Mouse (Mus musculus) c-Kit-positive CD71-negative TER-119-negative erythroid progenitor cells, embryonic 14.5 days (primary cell): ENCODE data around the gene Fcf1.

Experiments
- DNase-seq: peaks from one replicate; pipeline ENCODE4 v3.0.0-alpha.2; 2013; ENCODE audit warnings: low read depth

Fcf1 gene

DNA sequence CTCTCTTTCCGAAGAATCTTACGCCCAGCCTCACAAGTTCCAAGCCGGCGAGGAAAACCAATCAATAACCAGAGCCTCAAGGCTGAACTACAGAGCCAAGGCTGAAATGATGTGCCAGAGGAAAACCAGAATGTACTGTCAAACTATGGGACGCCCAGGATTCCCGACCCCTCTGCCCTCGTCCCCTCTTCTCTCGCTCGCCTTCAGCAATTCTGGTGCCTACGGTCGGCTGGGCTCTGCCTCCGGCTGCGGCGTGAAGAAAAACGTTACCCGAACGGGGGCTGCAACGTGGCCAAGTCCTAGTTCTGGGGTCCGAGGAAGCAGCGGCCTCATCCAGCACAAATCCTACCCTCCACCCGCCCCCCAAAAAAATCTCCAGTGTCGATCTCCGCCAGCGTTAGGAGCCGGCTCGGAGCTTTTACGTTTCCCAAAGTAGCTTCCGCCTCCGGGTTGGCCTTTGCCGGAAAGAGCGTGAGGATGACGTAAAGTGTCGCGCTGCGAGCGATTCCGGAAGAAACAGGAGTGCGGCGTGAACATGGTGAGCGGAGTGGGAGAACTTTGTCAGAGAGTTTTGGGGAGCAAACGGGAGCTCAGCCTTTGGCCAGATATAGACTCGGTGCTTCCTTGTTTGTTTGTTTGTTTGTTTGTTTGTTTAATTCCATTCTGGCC is at the start of gene Fcf1, which contains the start of gene Arel1:
Gene Fcf1, plus strand, starts transcription at position 470 of the 669 bp plus-strand sequence.
Gene Arel1, minus strand, starts transcription at position 473 of the 669 bp plus-strand sequence.
- DNase-seq: peak; percentile 91

DNA sequence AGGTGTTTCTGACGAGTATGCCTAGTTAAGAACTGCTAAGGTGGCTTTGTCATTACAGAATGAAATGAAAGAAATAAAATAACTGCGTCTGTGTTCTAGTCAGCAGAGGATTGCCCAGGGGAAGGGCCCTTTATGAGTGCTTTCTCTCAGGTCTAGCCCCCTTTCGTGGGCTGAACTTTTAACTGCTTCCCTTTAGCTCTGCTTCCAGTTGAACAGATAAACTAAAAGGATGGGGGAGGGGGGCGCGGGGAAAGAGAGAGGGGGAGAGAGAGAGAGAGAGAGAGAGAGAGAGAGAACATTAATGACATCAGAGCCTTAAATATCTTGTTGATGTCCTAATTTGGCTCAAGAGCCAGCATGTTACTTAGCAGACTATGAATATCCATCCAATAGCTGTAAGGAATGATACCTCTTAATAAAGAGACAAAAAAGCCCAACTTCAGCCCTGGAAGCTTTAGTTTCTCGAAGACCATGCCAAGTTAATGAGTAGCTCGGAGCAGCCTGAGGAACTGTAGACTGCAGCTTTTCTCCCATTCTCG is 48.7 kb upstream of the Fcf1 start:
- no peak for DNase-seq

DNA sequence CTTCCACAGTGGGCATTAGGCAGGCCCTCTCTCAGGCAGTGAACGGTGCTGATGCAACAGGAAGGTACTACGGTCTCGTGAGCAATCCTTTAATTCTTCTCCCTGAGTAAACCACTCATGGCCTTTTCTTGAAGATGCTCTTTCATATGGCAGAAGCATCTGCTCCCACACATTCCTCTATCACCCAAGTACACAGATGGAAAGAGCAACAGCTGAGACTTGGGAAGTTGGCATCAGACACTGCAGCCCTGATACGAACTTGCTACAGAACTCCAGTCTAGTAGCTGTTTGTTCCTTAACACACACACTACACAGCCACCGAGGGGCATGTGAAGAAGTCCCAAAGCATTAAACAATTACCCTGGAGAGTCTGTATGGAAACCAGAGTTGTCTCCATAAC is 46.4 kb upstream of the Fcf1 start:
- no peak for DNase-seq

DNA sequence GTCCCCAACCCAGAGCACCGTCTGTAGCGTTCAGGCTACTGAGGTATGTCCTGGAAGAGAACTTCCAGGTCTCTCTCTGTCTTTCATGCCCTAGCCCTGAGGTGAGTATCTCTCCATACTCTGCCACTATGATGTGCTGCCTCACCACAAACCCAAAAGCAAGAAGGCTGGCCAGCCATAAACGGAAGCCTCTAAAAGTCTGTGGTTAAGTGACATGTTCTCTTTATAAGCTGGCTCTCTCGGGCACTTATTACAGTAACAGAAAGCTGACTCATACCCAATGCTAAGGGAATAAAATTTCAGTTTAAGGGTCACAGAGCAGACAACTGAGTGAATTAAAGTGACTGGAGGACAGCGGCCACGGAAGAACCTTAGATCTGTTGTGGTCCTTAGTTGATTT is 44.2 kb upstream of the Fcf1 start:
- no peak for DNase-seq

DNA sequence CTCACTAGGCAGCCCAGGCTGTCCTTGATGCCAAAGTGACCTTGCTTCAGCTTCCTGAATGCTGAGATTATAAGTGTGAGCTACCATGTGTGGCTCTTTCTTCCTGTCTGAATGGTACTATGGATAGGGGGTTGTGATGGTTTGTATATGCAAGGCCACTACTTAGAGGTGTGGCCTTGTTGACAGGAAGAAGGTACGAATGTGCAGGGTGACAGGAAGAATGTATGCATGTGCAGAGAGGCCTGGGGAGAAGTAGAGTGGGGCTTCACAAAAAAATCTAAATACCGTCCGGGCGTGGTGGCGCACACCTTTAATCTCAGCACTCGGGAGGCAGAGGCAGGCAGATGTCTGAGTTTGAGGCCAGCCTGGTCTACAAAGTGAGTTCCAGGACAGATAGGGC is 38.5 kb upstream of the Fcf1 start:
- no peak for DNase-seq

DNA sequence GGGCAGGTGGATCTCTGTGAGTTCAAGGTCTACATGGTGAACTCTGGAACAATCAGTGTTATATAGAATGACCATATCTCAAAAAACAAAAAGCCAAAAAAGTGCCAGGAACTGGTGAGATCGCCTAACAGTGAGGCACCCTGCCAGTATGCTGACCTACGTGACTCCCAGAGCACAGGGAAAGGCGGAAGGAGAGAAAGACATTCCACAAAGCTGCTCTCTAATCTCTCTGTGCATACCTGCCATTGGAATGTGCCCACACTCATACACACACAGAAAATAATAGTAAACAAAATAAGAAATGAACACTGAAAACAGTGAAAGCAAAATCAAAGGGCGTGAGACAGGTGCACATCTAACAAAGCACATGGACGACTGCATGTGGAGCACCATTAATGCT is 35.4 kb upstream of the Fcf1 start:
- no peak for DNase-seq

DNA sequence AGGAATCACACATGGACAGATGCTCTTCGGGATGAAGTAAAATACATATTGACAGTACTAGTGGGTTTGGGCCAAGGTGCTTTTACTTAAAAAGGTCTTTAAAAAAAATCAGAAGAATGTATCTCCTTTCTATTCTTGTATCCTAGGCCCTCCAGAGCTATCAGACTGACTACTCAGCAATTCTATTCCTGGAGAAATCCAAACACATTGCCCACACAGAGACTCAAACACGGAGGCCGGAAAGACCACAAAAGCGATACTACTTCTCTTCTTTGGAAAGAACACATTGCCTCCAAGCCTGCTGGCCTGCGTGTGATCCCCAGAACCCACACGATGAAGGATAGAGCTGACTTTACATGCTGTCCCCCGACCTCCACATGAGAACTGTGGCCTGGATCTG is 31.6 kb upstream of the Fcf1 start:
- DNase-seq: no peak

DNA sequence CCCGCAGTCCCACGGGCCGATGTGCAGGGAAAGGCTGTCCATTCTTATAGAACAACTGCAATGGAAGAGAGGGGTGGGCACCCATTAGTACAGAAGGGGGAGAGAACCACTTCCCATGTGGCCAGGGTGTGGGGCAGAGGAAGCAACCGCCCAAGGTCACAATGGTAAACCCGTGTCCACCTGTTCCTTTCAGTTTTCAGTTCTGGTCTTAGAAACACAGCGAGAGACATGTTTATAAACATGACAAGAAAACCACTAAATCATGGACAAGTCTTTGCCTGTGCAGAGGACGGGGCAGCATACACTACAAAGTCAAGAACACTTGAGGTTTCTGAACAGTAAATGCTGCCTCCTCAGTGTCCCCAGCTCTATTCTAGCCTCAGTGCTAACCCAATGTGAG is 30.4 kb upstream of the Fcf1 start:
- no peak for DNase-seq

DNA sequence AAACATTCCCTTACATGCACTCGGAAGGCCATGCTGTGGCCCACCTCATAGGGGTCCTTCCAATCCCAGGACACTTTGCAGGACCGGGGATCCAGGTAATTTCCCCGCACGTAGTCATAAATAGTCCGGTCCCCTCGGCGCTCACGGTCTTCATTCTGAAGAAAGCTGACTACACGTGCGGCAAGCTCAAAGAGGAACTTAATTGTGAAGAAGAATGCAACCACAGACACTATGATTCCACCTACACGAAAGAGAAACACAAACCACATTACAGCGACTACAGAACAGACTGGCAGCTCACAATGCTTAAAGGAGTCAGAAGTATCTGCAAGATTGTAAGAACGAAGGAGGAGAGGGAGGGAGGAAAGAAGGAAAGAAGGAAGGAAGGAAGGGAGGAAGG is 29.0 kb upstream of the Fcf1 start:
- no peak for DNase-seq

DNA sequence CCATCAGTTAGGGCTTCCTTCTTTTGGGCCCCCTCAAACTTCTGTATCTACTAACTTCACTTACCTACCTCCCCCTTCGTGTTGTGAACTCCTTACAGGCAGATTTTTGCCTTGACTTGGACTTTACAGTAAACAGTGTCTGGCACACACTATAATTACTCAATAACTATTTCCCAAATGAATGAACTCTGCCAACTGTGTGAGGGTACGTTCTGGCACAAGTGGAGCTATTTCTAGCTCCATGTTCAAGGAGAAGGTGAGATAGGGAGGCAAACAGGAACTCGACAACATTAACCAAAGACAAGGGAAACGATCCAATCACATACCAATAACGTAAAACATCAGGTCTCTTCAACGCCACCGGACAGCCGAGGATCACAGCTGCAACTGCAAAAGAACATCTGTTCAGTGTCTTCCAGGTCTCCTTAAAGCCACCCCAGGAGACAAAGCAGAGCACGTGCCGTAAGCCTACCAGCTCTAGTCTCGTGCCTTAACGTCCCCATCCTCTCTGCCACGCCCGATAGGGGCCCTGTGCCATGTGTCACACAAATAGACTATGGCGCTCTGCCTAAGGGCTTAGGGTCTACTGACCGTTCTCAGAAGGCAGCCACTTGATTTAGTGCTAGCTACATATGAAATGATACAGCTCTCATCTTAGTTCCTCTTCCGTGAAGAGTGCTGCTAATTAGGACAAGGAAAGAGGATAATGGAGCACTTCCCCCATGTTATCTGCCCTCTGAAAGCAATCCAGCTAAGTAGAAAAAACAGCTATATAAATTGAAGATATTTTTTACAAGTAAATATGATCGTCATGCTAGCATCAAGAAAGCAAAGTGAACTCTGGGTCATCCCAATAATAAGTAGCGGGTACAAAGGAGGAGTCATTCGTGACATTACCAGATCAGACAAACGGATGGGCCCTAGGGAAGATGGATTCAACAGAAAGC is 27.4 kb upstream of the Fcf1 start:
- DNase-seq: no peak

DNA sequence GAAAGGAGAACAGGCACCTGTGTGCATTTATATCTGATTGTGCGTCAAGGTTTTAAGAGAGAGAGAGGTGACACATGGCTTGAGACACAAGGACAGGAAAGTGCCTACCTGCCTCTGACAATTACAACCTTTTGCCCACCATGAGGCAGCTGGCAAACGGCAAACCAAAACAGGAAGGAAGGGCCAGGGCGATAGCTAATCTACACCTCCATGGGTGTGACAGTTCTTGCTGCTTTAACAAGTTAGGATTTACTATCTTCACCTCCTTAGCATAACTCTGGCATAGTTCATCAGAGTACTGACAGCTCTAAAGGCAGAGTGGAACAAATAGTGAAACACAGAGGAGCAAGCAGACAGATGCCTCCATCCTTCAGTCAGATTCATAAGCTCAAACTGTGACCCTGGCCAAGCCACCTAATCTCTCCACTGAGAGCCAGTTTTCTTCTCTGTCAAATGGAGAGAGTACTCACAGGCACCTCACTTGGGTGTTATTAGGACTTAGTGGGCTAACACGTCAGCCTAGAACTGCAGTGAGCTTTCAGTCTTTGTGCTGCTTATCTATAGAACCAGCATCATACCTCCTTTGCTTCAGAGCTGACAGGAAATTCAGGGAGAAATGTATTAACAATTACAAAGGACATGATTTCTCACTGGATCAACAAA is 26.4 kb upstream of the Fcf1 start:
- DNase-seq: no peak

DNA sequence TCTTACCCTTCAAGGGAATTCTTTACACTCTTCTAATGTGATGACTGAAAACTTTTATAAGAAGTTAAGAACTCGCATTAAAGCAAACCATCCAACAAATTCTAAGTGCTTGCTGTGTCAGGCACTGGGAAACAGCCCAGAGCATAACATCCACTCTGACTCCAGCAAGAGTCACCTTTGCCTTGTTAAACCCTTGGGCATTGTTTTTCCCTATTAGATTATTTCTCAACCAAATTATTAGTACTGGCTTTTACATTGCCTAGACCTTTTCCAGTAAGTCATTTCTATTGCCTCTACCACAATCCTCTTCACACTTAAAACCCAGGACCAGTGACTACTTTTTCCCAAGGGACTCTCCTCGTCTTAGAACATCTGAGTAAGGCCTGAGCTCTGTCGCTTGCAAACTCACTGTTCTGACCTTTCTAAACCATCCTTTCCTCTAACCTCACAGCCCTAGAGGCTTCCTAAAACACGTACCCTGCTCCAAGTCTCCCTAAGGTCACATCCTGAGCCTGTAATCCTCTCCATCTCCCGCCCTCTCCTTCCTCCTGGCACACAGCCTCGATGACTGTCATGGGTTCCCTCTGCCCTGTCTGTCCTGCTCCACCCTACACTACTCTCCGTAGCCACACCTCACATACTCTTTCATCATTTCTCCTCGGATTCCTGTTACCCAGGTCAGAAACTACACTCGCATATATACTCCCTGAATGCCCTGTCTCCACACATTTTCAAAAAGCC is 25.7 kb upstream of the Fcf1 start:
- DNase-seq: no peak

DNA sequence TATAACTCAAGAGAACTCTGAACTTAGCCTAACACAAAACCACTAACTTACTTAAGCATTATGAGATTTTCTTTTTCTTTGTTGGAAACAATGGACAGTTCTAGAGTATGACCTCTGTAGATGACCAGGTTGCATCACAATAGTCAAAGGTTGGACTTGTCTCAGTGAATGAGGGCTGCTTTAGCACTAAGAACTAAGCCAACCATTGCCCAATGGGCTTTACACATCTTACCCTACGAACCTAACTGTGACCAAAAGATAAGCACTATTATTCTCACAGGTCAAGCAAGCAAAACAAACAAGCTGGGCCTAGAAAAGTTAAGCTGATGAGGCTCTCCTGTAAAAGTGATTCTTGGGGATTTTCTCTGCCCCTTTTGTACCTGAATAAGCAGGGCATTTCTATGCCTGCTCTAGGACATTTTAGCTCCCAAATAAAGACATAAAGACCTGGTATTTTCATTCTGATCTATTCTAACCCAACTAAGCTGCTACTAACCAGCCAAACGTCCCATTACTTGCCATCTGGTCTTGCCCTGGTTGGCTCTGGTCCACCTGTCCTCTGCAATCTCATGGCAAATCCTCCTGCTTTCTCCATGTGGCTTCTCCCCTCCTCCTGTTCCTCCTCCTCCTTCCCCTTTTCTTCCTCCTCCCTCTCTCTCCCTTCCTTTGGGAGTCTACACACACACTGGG is 22.7 kb upstream of the Fcf1 start:
- no peak for DNase-seq

DNA sequence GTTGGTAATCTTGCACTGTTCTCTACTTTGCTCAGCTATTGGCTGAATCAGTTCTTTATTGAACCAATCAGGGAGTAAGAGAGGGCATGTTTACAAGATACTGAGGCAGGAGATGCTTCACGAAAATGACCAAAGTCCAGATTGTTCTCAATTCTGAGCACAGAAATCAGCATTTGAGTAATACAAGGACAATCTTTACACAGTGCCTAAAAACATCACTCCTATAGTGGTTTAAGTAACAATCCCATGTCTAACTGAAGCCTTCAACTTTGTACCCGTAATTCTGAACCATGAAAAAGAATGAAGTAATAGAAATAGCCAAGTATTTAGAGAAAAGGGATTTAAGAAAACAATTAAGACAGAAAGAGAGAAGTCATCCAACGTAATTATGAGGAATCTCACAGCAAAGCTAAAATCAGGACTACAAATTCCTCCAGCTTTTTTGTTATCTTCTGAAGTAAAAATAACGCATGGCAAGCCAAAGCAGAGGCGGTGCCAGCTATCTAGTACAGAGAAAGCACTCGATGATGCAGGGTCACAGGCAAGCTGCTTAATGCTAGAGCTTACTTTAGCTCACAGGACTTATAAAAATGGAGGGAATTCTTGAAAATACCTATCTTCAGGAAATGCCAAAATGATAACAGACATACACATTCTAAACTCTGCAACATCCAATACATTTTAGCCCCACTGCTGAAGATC is 22.0 kb upstream of the Fcf1 start:
- DNase-seq: no peak

DNA sequence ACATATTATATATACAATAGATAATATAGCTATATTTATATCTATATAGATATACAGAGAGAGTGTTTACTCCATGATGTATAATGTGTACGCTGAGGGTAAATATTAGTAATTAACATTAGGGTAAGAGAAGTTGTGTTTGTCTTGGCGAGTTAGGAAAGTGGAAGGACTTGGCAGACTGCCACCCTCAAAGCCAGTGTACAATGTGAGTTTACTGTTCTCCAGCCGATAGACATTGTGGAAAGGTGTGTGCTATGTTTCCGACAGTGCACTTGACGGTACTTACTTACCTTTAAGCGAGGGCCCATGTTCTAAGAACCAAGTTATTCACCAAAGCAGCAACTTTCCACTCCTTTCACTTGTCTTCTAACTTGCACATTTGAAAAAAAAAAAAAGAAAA is 19.9 kb upstream of the Fcf1 start:
- no peak for DNase-seq

DNA sequence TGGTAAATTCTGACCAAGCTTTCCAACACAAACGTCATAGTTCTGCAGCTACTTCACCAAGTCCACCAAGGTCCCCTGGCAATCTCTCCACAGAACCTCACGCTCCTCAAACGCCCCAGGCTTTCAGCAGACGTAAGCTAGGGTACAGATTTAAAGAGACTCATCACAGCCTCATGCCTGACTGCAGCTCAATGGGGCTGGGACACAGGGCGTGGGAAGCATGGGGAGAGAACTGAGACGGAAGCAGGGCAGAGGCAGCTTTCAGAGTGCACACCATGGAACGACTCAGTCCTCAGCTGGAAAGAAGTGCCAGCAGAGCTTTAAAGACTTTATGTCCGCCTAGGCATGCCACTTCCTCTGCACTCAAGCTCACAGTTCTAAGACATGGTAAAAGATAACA is 19.2 kb upstream of the Fcf1 start:
- no peak for DNase-seq

DNA sequence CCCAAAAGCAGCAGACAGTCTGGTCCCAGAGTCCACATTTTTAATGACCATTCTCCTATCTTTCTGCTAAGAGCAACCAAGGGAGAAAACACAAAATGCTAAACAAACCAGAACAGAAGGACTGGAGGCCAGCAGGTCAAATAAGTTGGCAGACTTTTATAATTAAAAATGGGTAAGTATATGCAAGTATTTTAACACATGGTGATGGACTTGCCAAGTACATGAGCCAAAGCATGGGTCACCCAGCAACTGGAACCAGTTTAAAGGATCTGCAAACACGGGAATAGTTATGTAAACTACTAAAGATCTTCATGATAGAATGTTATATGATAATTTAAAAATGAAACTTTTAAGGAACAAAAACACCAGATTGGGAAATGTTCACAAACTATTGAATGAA is 18.3 kb upstream of the Fcf1 start:
- DNase-seq: no peak

DNA sequence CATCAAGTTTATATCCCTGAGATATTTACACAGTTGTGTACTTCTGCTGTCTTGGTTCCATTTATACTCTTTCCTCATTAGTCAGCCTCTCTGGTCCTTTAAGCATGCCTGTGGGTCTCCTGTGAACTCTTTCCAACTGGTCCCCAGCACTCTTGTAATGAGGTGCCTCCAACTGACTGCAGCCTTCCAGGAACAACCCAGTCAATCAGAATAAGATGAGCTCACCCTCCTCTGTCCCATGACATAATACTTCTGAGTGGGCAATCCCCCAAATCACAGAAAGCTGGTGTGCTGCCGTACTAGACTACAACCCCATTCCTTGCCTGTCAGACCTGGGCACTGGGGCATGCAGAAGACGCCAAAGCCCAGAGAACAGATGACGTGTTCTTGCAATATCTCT is 14.4 kb upstream of the Fcf1 start:
- no peak for DNase-seq

DNA sequence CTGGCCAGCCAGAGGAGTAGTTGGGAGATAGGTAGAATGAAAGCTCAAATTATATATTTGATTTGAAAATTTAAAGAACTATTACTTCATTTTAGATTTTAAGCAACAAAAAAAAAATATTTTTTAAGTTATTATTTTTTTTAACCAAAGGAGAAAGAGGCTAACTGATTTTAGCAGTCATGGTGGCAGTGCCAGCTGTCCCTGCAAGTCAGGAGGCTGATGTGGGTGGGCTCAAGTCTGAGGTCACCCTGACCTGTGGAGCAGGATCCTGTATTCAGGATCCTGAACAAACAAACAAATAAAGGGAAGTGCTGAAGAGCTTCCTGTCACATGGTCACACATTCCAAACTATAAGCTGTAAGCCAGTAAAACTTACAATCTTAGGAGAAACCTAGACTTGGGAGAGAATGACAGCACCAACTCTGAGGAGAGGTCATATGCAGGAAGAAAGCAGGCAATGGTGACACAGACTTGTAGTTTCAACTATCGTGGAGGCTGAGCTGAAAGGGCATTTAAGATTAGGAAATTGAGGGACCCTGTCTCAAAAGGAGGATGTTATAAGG is 11.8 kb upstream of the Fcf1 start:
- DNase-seq: no peak

DNA sequence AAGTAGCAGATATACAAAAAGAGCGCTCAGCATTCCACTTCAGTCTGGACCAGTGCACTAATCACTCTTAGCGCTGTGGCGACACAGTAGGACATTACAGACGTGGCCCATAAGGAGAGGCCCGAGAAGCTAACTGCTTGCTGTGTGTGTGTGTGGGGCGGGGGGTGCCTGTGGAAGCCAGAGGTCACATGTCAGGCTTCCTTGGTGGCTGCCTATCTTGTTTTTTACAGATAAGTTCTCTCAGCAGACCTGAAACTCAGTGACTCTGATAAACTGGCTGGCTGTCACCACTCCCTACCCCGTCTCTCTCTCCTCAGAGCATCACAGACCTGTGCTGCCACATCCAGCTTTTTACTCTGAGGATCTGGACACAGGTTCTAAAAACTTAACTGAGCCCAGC is 8.1 kb upstream of the Fcf1 start:
- DNase-seq: no peak
